In genomic region chr13:68601184-68601583, GRCm38 (mm10) we compare ENCODE assay signal across 8 mouse cellular contexts. TPM values are rescaled to one million over a fixed set of nuclear protein-coding genes. Genes with fewer than 3 reads are reported as not detected.
DNase-seq lines count a peak whose midpoint lies in the region; ATAC-seq and TF ChIP-seq lines count a peak whose summit lies in the region.

No protein-coding gene starts in this region.

- WGBS in heart, embryonic 12.5 days = 22% methylated on average over 6 of the region's 6 CpGs
- WGBS in lung, embryonic 14.5 days = 9% methylated on average over 6 of the region's 6 CpGs
- WGBS in limb, embryonic 12.5 days = 21% methylated on average over 6 of the region's 6 CpGs

- no peaks in the 10 kb centered on the region for H3K9me3 ChIP-seq in heart, embryonic 12.5 days (replicated peaks)
- no peaks in the 10 kb centered on the region for H3K9me3 ChIP-seq in lung, embryonic 14.5 days (ENCODE audit: low read depth, low read length)
- H3K9me3 ChIP-seq in limb, embryonic 12.5 days = no peaks in the 10 kb centered on the region

- DNase-seq in heart, adult 18-20 months = no peak
- DNase-seq in lung, embryonic 14.5 days = peak; percentile 80
- no peak for DNase-seq in lung, postnatal 25 days (ENCODE audit: low spot score)
- peak; percentile 70 to 73 for DNase-seq in right cerebral cortex, postnatal 10 days (ENCODE audit: low spot score in 2 of 2)
- DNase-seq in gastrocnemius, postnatal 4 days (ENCODE audit: low spot score in 2 of 2) = no peak
- no peak for DNase-seq in thymus, postnatal 4 days

- H3K4me2 ChIP-seq in heart, embryonic 12.5 days = no peak overlapping the region
- no peak overlapping the region for H3K4me2 ChIP-seq in lung, embryonic 14.5 days
- H3K4me2 ChIP-seq in limb, embryonic 12.5 days = no peak overlapping the region

- ATAC-seq in heart, embryonic 12.5 days (ENCODE audit: insufficient number of reproducible peaks, low FRiP score) = 0 out of 2 replicates have a peak, but pooled peaks have one; percentile 23
- ATAC-seq in lung, embryonic 14.5 days (ENCODE audit: insufficient read depth) = peak; percentile 56; the same call in 1 of the 2 replicates
- no peak for ATAC-seq in limb, embryonic 12.5 days (ENCODE audit: insufficient number of reproducible peaks, insufficient read depth, low FRiP score, low TSS enrichment, low read depth)

- H3K36me3 ChIP-seq in heart, embryonic 12.5 days = no peaks in the 10 kb centered on the region
- no peaks in the 10 kb centered on the region for H3K36me3 ChIP-seq in lung, embryonic 14.5 days (ENCODE audit: insufficient read depth)
- H3K36me3 ChIP-seq in limb, embryonic 12.5 days = no peaks in the 10 kb centered on the region

- H3K9ac ChIP-seq in heart, embryonic 12.5 days = no peak overlapping the region
- H3K9ac ChIP-seq in lung, embryonic 14.5 days = no peak overlapping the region
- no peak overlapping the region for H3K9ac ChIP-seq in limb, embryonic 12.5 days (replicated peaks)

- peaks cover 17% of the 10 kb centered on the region for H3K4me1 ChIP-seq in heart, embryonic 12.5 days (replicated peaks)
- H3K4me1 ChIP-seq in lung, embryonic 14.5 days (ENCODE audit: insufficient read depth) = no peaks in the 10 kb centered on the region
- peaks cover 7% of the 10 kb centered on the region; the same call in 1 of the 2 replicates for H3K4me1 ChIP-seq in limb, embryonic 12.5 days (replicated peaks)

- no peak overlapping the region for H3K4me3 ChIP-seq in heart, embryonic 12.5 days
- no peak overlapping the region for H3K4me3 ChIP-seq in lung, embryonic 14.5 days (ENCODE audit: low read depth, low read length)
- H3K4me3 ChIP-seq in limb, embryonic 12.5 days (replicated peaks) = no peak overlapping the region

- peak; percentile 72 for TF ChIP-seq CTCF in lung, embryonic 14.5 days (IDR thresholded peaks at IDR 0.05; ENCODE audit: low read depth)

- H3K27ac ChIP-seq in heart, embryonic 12.5 days (ENCODE audit: poor library complexity, severe bottlenecking) = no peak overlapping the region
- H3K27ac ChIP-seq in lung, embryonic 14.5 days (ENCODE audit: low read depth) = no peak overlapping the region
- 0 out of 2 replicates have a peak overlapping the region, but pooled peaks have one; percentile 19 for H3K27ac ChIP-seq in limb, embryonic 12.5 days

- peaks cover 13% of the 10 kb centered on the region for H3K27me3 ChIP-seq in heart, embryonic 12.5 days (replicated peaks)
- H3K27me3 ChIP-seq in lung, embryonic 14.5 days (ENCODE audit: insufficient read depth, low read length) = no peaks in the 10 kb centered on the region
- H3K27me3 ChIP-seq in limb, embryonic 12.5 days = peaks cover 4% of the 10 kb centered on the region; the same call in 1 of the 2 replicates

RNA-seq across cellular contexts. Expression of gene 1700001L19Rik, which starts 4.0 kb away (rescaled TPM):
- 0.22 TPM in 1 of 2 replicates, not detected in the other for polyA plus RNA-seq in heart, embryonic 12.5 days (2016; fragmentation: Nextera tagmentation; extraction: Ambion mirVana)
- total RNA-seq in heart, adult 18-20 months (2021) = not detected
- 0.65 and 0.83 TPM in 2 replicates for polyA plus RNA-seq in lung, embryonic 14.5 days (2014; fragmentation: Nextera tagmentation; extraction: Ambion mirVana)
- 0.29 and 0.69 TPM in 2 replicates for polyA plus RNA-seq in limb, embryonic 12.5 days (2016; fragmentation: Nextera tagmentation; extraction: Ambion mirVana)
- not detected for total RNA-seq in gastrocnemius, postnatal 4 days (2021)

RNA-seq across cellular contexts. Expression of gene Fastkd3, which starts 19.1 kb away (rescaled TPM):
- polyA plus RNA-seq in heart, embryonic 12.5 days (2016; fragmentation: Nextera tagmentation; extraction: Ambion mirVana) = 20.9 and 22.1 TPM in 2 replicates
- total RNA-seq in heart, adult 18-20 months (2021) = 10 to 100 TPM; 11.4 to 11.6 TPM
- 39.1 and 41.0 TPM in 2 replicates for polyA plus RNA-seq in lung, embryonic 14.5 days (2014; fragmentation: Nextera tagmentation; extraction: Ambion mirVana)
- 44.5 TPM in 2 replicates for polyA plus RNA-seq in limb, embryonic 12.5 days (2016; fragmentation: Nextera tagmentation; extraction: Ambion mirVana)
- total RNA-seq in gastrocnemius, postnatal 4 days (2021) = 10 to 100 TPM in 1 of 2 experiments, 1 to 10 TPM in 1; 9.4 to 11.2 TPM

RNA-seq across cellular contexts. Expression of gene Mtrr, which starts 19.2 kb away (rescaled TPM):
- 27.2 and 28.0 TPM in 2 replicates for polyA plus RNA-seq in heart, embryonic 12.5 days (2016; fragmentation: Nextera tagmentation; extraction: Ambion mirVana)
- total RNA-seq in heart, adult 18-20 months (2021) = 10 to 100 TPM; 16.3 to 19.7 TPM
- 21.6 and 23.8 TPM in 2 replicates for polyA plus RNA-seq in lung, embryonic 14.5 days (2014; fragmentation: Nextera tagmentation; extraction: Ambion mirVana)
- polyA plus RNA-seq in limb, embryonic 12.5 days (2016; fragmentation: Nextera tagmentation; extraction: Ambion mirVana) = 20.9 and 22.7 TPM in 2 replicates
- total RNA-seq in gastrocnemius, postnatal 4 days (2021) = 10 to 100 TPM; 18.4 to 21.2 TPM

Comparison
In these comparisons a context has a peak if more than half of its experiments do, and no peak if none do; other contexts are left out.
1. DNase-seq: peak in lung, embryonic 14.5 days (single experiment) and right cerebral cortex, postnatal 10 days (2 of 2); none in heart, adult 18-20 months (0 of 2), lung, postnatal 25 days (single experiment), gastrocnemius, postnatal 4 days (0 of 2) and thymus, postnatal 4 days (single experiment).